Mouse (Mus musculus) limb, embryonic 12.5 days (tissue): ENCODE measurements around the gene Phldb1. TPM values are rescaled to one million over a fixed set of nuclear protein-coding genes. Genes with fewer than 3 reads are reported as not detected.

ENCODE experiments used
- ATAC-seq: fragments of 200-750 bp; cut with Nextera tagmentation; 2 replicates; pipeline ENCODE4 v1.8.0; 2017; ENCODE audit warnings: low read depth, moderate TSS enrichment; ENCODE audit not compliant: insufficient number of reproducible peaks, insufficient read depth, low FRiP score, low TSS enrichment
- H3K27ac ChIP-seq: fragments of 300-500 bp; sonication (generic); 2 replicates; pipeline ENCODE4 v1.5.1; 2016; ENCODE audit warnings: mild to moderate bottlenecking, moderate library complexity
- H3K27me3 ChIP-seq: fragments of 300-500 bp; sonication (generic); 2 replicates; pipeline ENCODE4 v1.6.1; 2016; ENCODE audit warnings: mild to moderate bottlenecking, moderate library complexity
- H3K36me3 ChIP-seq: fragments of 300-500 bp; sonication (generic); 2 replicates; pipeline ENCODE4 v1.6.1; 2016; ENCODE audit warnings: mild to moderate bottlenecking, moderate library complexity
- H3K4me1 ChIP-seq: fragments of 300-500 bp; sonication (generic); replicated peaks from 2 replicates; pipeline ENCODE4 v1.6.1; 2016
- H3K4me2 ChIP-seq: fragments of 300-500 bp; sonication (generic); 2 replicates; pipeline ENCODE4 v1.6.1; 2016; ENCODE audit warnings: mild to moderate bottlenecking, moderate library complexity
- H3K4me3 ChIP-seq: fragments of 300-500 bp; sonication (generic); replicated peaks from 2 replicates; pipeline ENCODE4 v1.5.1; 2016; ENCODE audit warnings: mild to moderate bottlenecking
- H3K9ac ChIP-seq: fragments of 300-500 bp; sonication (generic); replicated peaks from 2 replicates; pipeline ENCODE4 v1.6.1; 2016; ENCODE audit warnings: mild to moderate bottlenecking, moderate library complexity
- H3K9me3 ChIP-seq: fragments of 300-500 bp; sonication (generic); 2 replicates; pipeline ENCODE4 v1.6.1; 2016; ENCODE audit warnings: mild to moderate bottlenecking, moderate library complexity
- WGBS: fragments of 180-500 bp; shearing (Covaris S2); methylation state at CpG from one replicate; pipeline ENCODE4 v1.1.7; 2016; 5-methylcytosine and 5-hydroxymethylcytosine counted together
- polyA plus RNA-seq: library from polyadenylated mRNA; unstranded; fragments of >200 nt; fragmentation: Nextera tagmentation; extraction: Ambion mirVana; gene quantifications from 2 replicates; pipeline ENCODE4 v1.2.1, GENCODE M21; 2016

Gene Phldb1
- polyA plus RNA-seq, 1 experiment from 2014 or later, result 60.4 TPM

DNA sequence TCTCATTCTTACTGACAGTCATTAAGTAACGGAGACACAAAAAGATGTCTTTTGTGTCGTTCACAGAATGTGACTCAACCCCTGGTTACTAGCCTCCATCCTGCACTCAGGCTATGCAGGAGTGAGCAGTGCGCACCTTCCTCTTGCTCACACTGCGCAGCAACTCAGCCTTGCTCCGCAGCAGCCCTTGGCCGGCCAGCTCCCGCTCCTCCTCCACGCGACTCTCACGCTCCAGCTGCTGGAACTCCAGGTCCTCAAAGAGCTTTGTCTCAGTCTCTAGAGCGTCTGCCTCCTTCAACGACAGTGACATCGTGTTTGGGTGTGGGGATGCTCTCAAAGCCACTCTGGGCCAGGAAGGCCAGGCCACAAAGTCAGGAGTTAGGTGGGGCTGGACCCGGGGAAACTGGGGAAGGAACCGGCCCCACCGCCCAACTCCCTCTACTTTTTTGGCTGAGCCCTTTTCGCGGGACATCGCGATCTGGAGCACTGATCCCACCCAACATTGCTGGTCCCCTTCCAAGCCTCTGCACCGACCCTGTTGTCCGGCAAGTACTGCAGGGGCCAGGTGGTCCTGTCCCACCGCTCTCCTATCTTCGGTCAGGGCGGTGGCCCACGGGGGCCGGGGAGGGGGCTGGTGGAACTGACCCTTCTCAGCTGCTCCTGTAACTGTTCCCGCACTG is 27.1 kb downstream of the Phldb1 start:
- peak overlapping the region; percentile 81 for H3K27ac ChIP-seq
- H3K36me3 ChIP-seq, result peaks cover 90% of the 10 kb centered on the region
- H3K4me3 ChIP-seq, result peak overlapping the region; percentile 46
- no peaks in the 10 kb centered on the region for H3K27me3 ChIP-seq
- H3K4me1 ChIP-seq, result peaks cover 19% of the 10 kb centered on the region
- H3K9me3 ChIP-seq, result no peaks in the 10 kb centered on the region
- no peak for ATAC-seq
- WGBS, result 18% methylated on average over 28 of the region's 28 CpGs
- peak overlapping the region; percentile 65 for H3K9ac ChIP-seq
- H3K4me2 ChIP-seq, result peak overlapping the region; percentile 77

GRCm38 (mm10) chr9:44699730-44700129 is 35.3 kb downstream of the Phldb1 start:
- Histone ChIP-seq H3K27ac (no peak overlapping the region), H3K4me2 (no peak overlapping the region), H3K27me3 (no peaks in the 10 kb centered on the region), H3K4me3 (no peak overlapping the region), H3K36me3 (peaks cover 100% of the 10 kb centered on the region), H3K9ac (no peak overlapping the region), H3K4me1 (no peaks in the 10 kb centered on the region), H3K9me3 (no peaks in the 10 kb centered on the region)
- ATAC-seq, result no peak
- 86% methylated on average over 5 of the region's 5 CpGs for WGBS

- Histone ChIP-seq H3K4me1 (no peaks in the 10 kb centered on the region), H3K4me3 (no peak overlapping the region), H3K36me3 (peaks cover 100% of the 10 kb centered on the region), H3K4me2 (no peak overlapping the region), H3K27ac (no peak overlapping the region), H3K9ac (no peak overlapping the region), H3K9me3 (no peaks in the 10 kb centered on the region), H3K27me3 (no peaks in the 10 kb centered on the region)
- 87% methylated on average over 10 of the region's 10 CpGs for WGBS
- no peak for ATAC-seq
Observed at GRCm38 (mm10) chr9:44699196-44699595, 35.8 kb downstream of the Phldb1 start.

GRCm38 (mm10) chr9:44697866-44698265 is 37.1 kb downstream of the Phldb1 start:
- Histone ChIP-seq H3K4me3 (no peak overlapping the region), H3K27me3 (no peaks in the 10 kb centered on the region), H3K36me3 (peaks cover 100% of the 10 kb centered on the region), H3K4me2 (no peak overlapping the region), H3K9me3 (no peaks in the 10 kb centered on the region), H3K4me1 (no peaks in the 10 kb centered on the region), H3K27ac (no peak overlapping the region), H3K9ac (no peak overlapping the region)
- 93% methylated on average over 16 of the region's 16 CpGs for WGBS
- ATAC-seq, result no peak

DNA sequence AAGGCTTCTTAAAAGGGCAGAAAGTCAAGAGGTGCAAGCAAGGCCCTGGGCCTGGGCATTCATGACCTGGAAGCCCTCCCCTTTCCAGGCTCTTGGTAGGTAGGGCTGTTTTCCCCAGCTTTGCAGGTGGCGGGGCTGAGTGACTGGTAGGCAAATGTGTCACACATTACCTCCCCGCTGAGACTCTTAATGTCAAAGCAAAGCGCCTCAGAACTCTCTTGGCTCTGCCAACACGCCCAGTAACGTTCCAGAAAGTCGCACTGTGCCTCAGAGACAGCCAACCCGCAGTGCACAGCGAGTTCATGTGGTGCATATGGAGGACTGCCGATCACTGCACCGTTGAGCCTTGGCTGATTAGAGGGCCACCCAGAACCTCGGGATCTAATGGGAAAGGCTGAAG is 41.9 kb downstream of the Phldb1 start:
- Histone ChIP-seq H3K4me3 (no peak overlapping the region), H3K36me3 (peaks cover 99% of the 10 kb centered on the region), H3K4me2 (no peak overlapping the region), H3K27ac (no peak overlapping the region), H3K9me3 (no peaks in the 10 kb centered on the region), H3K4me1 (no peaks in the 10 kb centered on the region), H3K27me3 (no peaks in the 10 kb centered on the region), H3K9ac (no peak overlapping the region)
- ATAC-seq, result no peak
- 76% methylated on average over 11 of the region's 11 CpGs for WGBS

- Histone ChIP-seq H3K27me3 (no peaks in the 10 kb centered on the region), H3K9me3 (no peaks in the 10 kb centered on the region), H3K4me3 (no peak overlapping the region), H3K4me1 (no peaks in the 10 kb centered on the region), H3K36me3 (peaks cover 99% of the 10 kb centered on the region), H3K4me2 (no peak overlapping the region), H3K9ac (no peak overlapping the region), H3K27ac (no peak overlapping the region)
- WGBS, result 79% methylated on average over 21 of the region's 21 CpGs
- ATAC-seq, result no peak
Observed at GRCm38 (mm10) chr9:44691671-44692520, 43.1 kb downstream of the Phldb1 start.

GRCm38 (mm10) chr9:44690641-44691040 is 44.4 kb downstream of the Phldb1 start:
- H3K4me1 ChIP-seq, result 0 out of 2 replicates have a peak, but pooled peaks cover 3% of the 10 kb centered on the region
- ATAC-seq, result no peak
- H3K27ac ChIP-seq, result no peak overlapping the region
- no peak overlapping the region for H3K4me2 ChIP-seq
- H3K4me3 ChIP-seq, result no peak overlapping the region
- no peaks in the 10 kb centered on the region for H3K27me3 ChIP-seq
- H3K9me3 ChIP-seq, result no peaks in the 10 kb centered on the region
- H3K9ac ChIP-seq, result no peak overlapping the region
- H3K36me3 ChIP-seq, result peaks cover 94% of the 10 kb centered on the region
- 41% methylated on average over 7 of the region's 7 CpGs for WGBS

DNA sequence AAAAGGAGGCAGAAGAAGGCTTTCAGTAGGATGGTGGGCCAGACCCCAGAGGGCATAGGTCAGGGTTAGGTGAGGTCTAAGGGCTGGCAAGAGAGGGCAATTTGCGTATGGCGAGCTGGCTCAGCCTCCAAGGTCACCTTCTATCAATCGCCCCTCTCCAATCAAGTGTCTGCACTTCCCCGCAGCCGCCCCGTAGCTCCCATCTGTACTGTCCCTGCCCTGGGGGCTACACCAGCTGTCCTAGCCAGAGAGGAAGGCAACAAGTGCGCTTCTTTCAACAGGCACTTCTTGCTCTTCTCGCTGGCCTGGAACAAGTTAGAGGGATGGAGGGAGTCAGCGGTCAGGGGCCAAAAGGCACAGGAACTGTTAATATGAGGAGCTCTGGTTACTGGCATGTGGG is 47.0 kb downstream of the Phldb1 start:
- no peaks in the 10 kb centered on the region for H3K27me3 ChIP-seq
- no peak overlapping the region for H3K4me2 ChIP-seq
- 0 out of 2 replicates have a peak, but pooled peaks cover 3% of the 10 kb centered on the region for H3K4me1 ChIP-seq
- H3K9me3 ChIP-seq, result no peaks in the 10 kb centered on the region
- WGBS, result 67% methylated on average over 9 of the region's 9 CpGs
- no peak overlapping the region for H3K4me3 ChIP-seq
- no peak for ATAC-seq
- H3K9ac ChIP-seq, result no peak overlapping the region
- H3K27ac ChIP-seq, result no peak overlapping the region
- H3K36me3 ChIP-seq, result peaks cover 68% of the 10 kb centered on the region

- Histone ChIP-seq H3K27ac (no peak overlapping the region; the same call in 1 of the 2 replicates), H3K9me3 (no peaks in the 10 kb centered on the region), H3K9ac (no peak overlapping the region), H3K36me3 (peaks cover 54% of the 10 kb centered on the region), H3K4me3 (no peak overlapping the region), H3K4me1 (0 out of 2 replicates have a peak, but pooled peaks cover 3% of the 10 kb centered on the region), H3K27me3 (no peaks in the 10 kb centered on the region), H3K4me2 (no peak overlapping the region)
- no peak for ATAC-seq
- WGBS, result 62% methylated on average over 5 of the region's 5 CpGs
Observed at GRCm38 (mm10) chr9:44686638-44687037, 48.4 kb downstream of the Phldb1 start.

- no peak overlapping the region for H3K4me3 ChIP-seq
- no peaks in the 10 kb centered on the region for H3K27me3 ChIP-seq
- ATAC-seq, result 0 out of 2 replicates have a peak, but pooled peaks have one; percentile 68
- no peak overlapping the region for H3K4me2 ChIP-seq
- H3K9ac ChIP-seq, result no peak overlapping the region
- peaks cover 44% of the 10 kb centered on the region for H3K36me3 ChIP-seq
- H3K4me1 ChIP-seq, result 0 out of 2 replicates have a peak, but pooled peaks cover 3% of the 10 kb centered on the region
- no peaks in the 10 kb centered on the region for H3K9me3 ChIP-seq
- H3K27ac ChIP-seq, result no peak overlapping the region
- WGBS, result 40% methylated on average over 14 of the region's 14 CpGs
Observed at GRCm38 (mm10) chr9:44685346-44686330, 49.4 kb downstream of the Phldb1 start.
